Mouse (Mus musculus) lung, postnatal 0 days (tissue): ENCODE data around the gene Etv3. TPM values are rescaled to one million over a fixed set of nuclear protein-coding genes. Genes with fewer than 3 reads are reported as not detected.

Experiments
- ATAC-seq: fragments of 200-750 bp; cut with Nextera tagmentation; 2 replicates; pipeline ENCODE4 v1.8.0; 2017; ENCODE audit warnings: moderate library complexity
- DNase-seq: peaks from one replicate; pipeline ENCODE4 v3.0.0-alpha.2; 2016; ENCODE audit warnings: low spot score
- H3K27ac ChIP-seq: fragments of 300-500 bp; sonication (generic); 2 replicates; pipeline ENCODE4 v1.5.1; 2014; ENCODE audit warnings: antibody characterized with exemption, mild to moderate bottlenecking, low read length, mixed read lengths
- H3K27me3 ChIP-seq: fragments of 300-500 bp; sonication (generic); replicated peaks from 2 replicates; pipeline ENCODE4 v1.6.1; 2014; ENCODE audit warnings: low read length, mixed read lengths; ENCODE audit not compliant: insufficient read depth
- H3K36me3 ChIP-seq: fragments of 300-500 bp; sonication (generic); 2 replicates; pipeline ENCODE4 v1.6.1; 2014; ENCODE audit warnings: low read length, mixed read lengths; ENCODE audit not compliant: insufficient read depth
- H3K4me1 ChIP-seq: fragments of 300-500 bp; sonication (generic); 2 replicates; pipeline ENCODE4 v1.6.1; 2014; ENCODE audit warnings: antibody characterized with exemption, low read depth, low read length, mixed read lengths; ENCODE audit not compliant: insufficient read depth
- H3K4me2 ChIP-seq: fragments of 300-500 bp; sonication (generic); replicated peaks from 2 replicates; pipeline ENCODE4 v1.6.1; 2014; ENCODE audit warnings: low read depth, mild to moderate bottlenecking, low read length, moderate library complexity, mixed read lengths
- H3K4me3 ChIP-seq: fragments of 300-500 bp; sonication (generic); 2 replicates; pipeline ENCODE4 v1.5.1; 2014; ENCODE audit warnings: low read depth, low read length
- H3K9ac ChIP-seq: fragments of 300-500 bp; sonication (generic); replicated peaks from 2 replicates; pipeline ENCODE4 v1.6.1; 2014; ENCODE audit warnings: low read depth, mild to moderate bottlenecking
- H3K9me3 ChIP-seq: fragments of 300-500 bp; sonication (generic); 2 replicates; pipeline ENCODE4 v1.6.1; 2016; ENCODE audit warnings: low read length, mixed read lengths
- CTCF ChIP-seq: IDR thresholded peaks from 2 replicates; pipeline ENCODE4 v1.5.1; 2016; ENCODE audit warnings: antibody characterized with exemption, mild to moderate bottlenecking
- EP300 ChIP-seq: IDR thresholded peaks from 2 replicates; pipeline ENCODE4 v1.6.1; 2016; ENCODE audit warnings: antibody characterized with exemption, mild to moderate bottlenecking, control low read depth
- WGBS: fragments of 180-500 bp; shearing (Covaris S2); extraction: QIAGEN DNeasy Blood & Tissue Kit; methylation state at CpG from one replicate; pipeline ENCODE4 v1.1.7; 2014; 5-methylcytosine and 5-hydroxymethylcytosine counted together
- polyA plus RNA-seq: library from polyadenylated mRNA; unstranded; fragments of >200 nt; fragmentation: Nextera tagmentation; extraction: Ambion mirVana; gene quantifications from 2 replicates; pipeline ENCODE4 v1.2.1, GENCODE M21; 2015

Etv3 gene
- polyA plus RNA-seq, 1 experiment from 2014 or later = 13.8 TPM

GRCm38 (mm10) chr3:87560156-87560555, 34.9 kb downstream of the Etv3 start:
- ATAC-seq (no peak), DNase-seq (no peak)
- H3K9me3 ChIP-seq = no peaks in the 10 kb centered on the region
- no peaks in the 10 kb centered on the region for H3K27me3 ChIP-seq
- no peak overlapping the region for H3K4me2 ChIP-seq
- H3K36me3 ChIP-seq = no peaks in the 10 kb centered on the region
- H3K9ac ChIP-seq = no peak overlapping the region
- no peak overlapping the region for H3K4me3 ChIP-seq
- H3K4me1 ChIP-seq = no peaks in the 10 kb centered on the region
- WGBS = 41% methylated on average over 3 of the region's 3 CpGs
- no peak overlapping the region for H3K27ac ChIP-seq
- TF ChIP-seq EP300 (no peak), CTCF (peak; percentile 39)

- Histone ChIP-seq H3K27ac (no peak overlapping the region), H3K4me3 (no peak overlapping the region), H3K9me3 (no peaks in the 10 kb centered on the region), H3K4me2 (no peak overlapping the region), H3K27me3 (no peaks in the 10 kb centered on the region), H3K4me1 (0 out of 2 replicates have a peak, but pooled peaks cover 3% of the 10 kb centered on the region), H3K9ac (no peak overlapping the region), H3K36me3 (no peaks in the 10 kb centered on the region)
- TF ChIP-seq CTCF (no peak), EP300 (no peak)
- DNase-seq (no peak), ATAC-seq (no peak)
- 61% methylated on average over 8 of the region's 8 CpGs for WGBS
These were observed 36.2 kb downstream of the Etv3 start for GRCm38 (mm10) chr3:87561434-87561833.

GRCm38 (mm10) chr3:87562370-87562769, 37.2 kb downstream of the Etv3 start:
- no peak overlapping the region for H3K27ac ChIP-seq
- peak; percentile 97 for TF ChIP-seq CTCF
- TF ChIP-seq EP300 = no peak
- H3K9me3 ChIP-seq = no peaks in the 10 kb centered on the region
- no peaks in the 10 kb centered on the region for H3K36me3 ChIP-seq
- H3K27me3 ChIP-seq = no peaks in the 10 kb centered on the region
- no peak overlapping the region for H3K9ac ChIP-seq
- DNase-seq = peak; percentile 87
- H3K4me3 ChIP-seq = no peak overlapping the region
- no peak overlapping the region for H3K4me2 ChIP-seq
- peak; percentile 27; the same call in 1 of the 2 replicates for ATAC-seq
- 1% methylated on average over 6 of the region's 6 CpGs for WGBS
- H3K4me1 ChIP-seq = 0 out of 2 replicates have a peak, but pooled peaks cover 3% of the 10 kb centered on the region

- Histone ChIP-seq H3K4me1 (0 out of 2 replicates have a peak, but pooled peaks cover 3% of the 10 kb centered on the region), H3K4me2 (no peak overlapping the region), H3K9me3 (no peaks in the 10 kb centered on the region), H3K9ac (no peak overlapping the region), H3K27ac (no peak overlapping the region), H3K4me3 (no peak overlapping the region), H3K36me3 (no peaks in the 10 kb centered on the region), H3K27me3 (no peaks in the 10 kb centered on the region)
- DNase-seq = no peak
- no peak for ATAC-seq
- 71% methylated on average over 5 of the region's 5 CpGs for WGBS
- no peak for TF ChIP-seq CTCF
- TF ChIP-seq EP300 = no peak
These were observed 38.3 kb downstream of the Etv3 start for GRCm38 (mm10) chr3:87563466-87563865.

- Histone ChIP-seq H3K27me3 (no peaks in the 10 kb centered on the region), H3K27ac (no peak overlapping the region), H3K9ac (no peak overlapping the region), H3K4me1 (0 out of 2 replicates have a peak, but pooled peaks cover 3% of the 10 kb centered on the region), H3K36me3 (no peaks in the 10 kb centered on the region), H3K4me2 (no peak overlapping the region), H3K4me3 (no peak overlapping the region), H3K9me3 (no peaks in the 10 kb centered on the region)
- no peak for DNase-seq
- 75% methylated on average over 6 of the region's 6 CpGs for WGBS
- ATAC-seq = no peak
- TF ChIP-seq EP300 = no peak
These were observed 40.4 kb downstream of the Etv3 start for GRCm38 (mm10) chr3:87565623-87566022.

GRCm38 (mm10) chr3:87566066-87566465, 40.9 kb downstream of the Etv3 start:
- H3K4me1 ChIP-seq = 0 out of 2 replicates have a peak, but pooled peaks cover 3% of the 10 kb centered on the region
- H3K9ac ChIP-seq = no peak overlapping the region
- TF ChIP-seq CTCF (peak; percentile 14; the same call in 1 of the 2 replicates), EP300 (no peak)
- no peak overlapping the region for H3K4me3 ChIP-seq
- no peak overlapping the region for H3K27ac ChIP-seq
- DNase-seq = peak; percentile 90
- ATAC-seq = peak; percentile 98
- WGBS = 10% methylated on average over 4 of the region's 4 CpGs
- no peaks in the 10 kb centered on the region for H3K9me3 ChIP-seq
- peak overlapping the region; percentile 14; the same call in 1 of the 2 replicates for H3K4me2 ChIP-seq
- no peaks in the 10 kb centered on the region for H3K27me3 ChIP-seq
- H3K36me3 ChIP-seq = no peaks in the 10 kb centered on the region

GRCm38 (mm10) chr3:87567497-87567896, 42.3 kb downstream of the Etv3 start:
- Histone ChIP-seq H3K27me3 (no peaks in the 10 kb centered on the region), H3K4me2 (no peak overlapping the region), H3K9ac (no peak overlapping the region), H3K9me3 (no peaks in the 10 kb centered on the region), H3K27ac (no peak overlapping the region), H3K4me1 (0 out of 2 replicates have a peak, but pooled peaks cover 3% of the 10 kb centered on the region), H3K4me3 (no peak overlapping the region), H3K36me3 (no peaks in the 10 kb centered on the region)
- DNase-seq (no peak), ATAC-seq (no peak)
- WGBS = 84% methylated on average over 14 of the region's 14 CpGs
- TF ChIP-seq EP300 (no peak), CTCF (no peak)
